Mouse (Mus musculus): ENCODE results near the gene Gm10142.
"Not testable (repeated sequence)": the region's sequence is repeated elsewhere in the genome, so short reads cannot be mapped to it uniquely, and the experiment has no call there.

The Gm10142 gene

DNA sequence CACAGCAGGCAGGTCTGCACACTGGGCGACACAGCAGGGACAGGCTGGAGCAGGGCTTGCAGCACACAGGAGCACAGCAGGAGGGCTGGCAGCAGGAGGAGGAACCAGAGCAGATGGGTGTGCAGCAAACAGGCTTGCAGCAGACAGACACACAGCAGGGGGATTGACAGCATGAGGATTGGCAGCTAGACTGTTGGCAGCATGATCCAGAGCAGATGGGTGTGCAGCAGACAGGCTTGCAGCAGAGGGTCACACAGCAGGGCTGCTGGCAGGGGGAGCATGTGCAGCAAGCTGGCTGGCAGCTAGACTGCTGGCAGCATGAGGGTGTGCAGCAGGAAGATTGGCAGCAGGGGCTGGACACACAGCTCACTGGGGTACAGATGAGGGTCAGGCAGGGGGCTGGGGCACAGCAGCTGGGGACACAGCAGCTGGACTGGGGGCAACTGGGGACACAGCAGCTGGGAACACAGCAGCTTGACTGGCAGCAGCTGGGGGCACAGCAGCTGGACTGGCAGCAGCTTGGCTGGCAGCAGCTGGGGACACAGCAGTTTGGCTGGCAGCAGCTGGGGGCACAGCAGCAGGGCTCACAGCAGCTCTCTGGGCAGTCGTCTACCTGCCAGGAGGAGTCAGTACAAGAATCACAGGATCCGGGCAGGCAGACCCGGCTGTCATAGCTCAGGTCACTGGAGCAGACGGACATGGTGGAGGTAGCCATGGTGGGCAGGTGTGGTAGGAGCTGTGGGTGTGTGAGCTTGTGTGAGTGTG is 26.5 kb downstream of the Gm10142 start, which contains the start of gene Gm18596:
Gene Gm18596 (minus strand): TSS at position 715 of the 765 bp plus-strand sequence.
- not testable (repeated sequence) for DNase-seq

DNA sequence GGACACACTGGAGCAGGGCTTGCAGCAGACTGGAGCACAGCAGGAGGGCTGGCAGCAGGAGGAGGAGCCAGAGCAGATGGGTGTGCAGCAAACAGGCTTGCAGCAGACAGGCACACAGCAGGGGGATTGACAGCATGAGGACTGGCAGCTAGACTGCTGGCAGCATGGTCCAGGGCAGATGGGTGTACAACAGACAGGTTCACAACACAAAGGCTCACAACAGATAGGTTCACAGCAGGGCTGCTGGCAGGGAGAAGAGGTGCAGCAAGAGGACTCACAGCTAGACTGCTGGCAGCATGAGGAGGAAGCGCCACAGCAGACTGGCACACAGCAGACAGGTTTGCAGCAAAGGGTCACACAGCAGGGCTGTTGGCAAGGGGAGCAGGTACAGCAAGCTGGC is 35.1 kb downstream of the Gm10142 start:
- not testable (repeated sequence) for DNase-seq

DNA sequence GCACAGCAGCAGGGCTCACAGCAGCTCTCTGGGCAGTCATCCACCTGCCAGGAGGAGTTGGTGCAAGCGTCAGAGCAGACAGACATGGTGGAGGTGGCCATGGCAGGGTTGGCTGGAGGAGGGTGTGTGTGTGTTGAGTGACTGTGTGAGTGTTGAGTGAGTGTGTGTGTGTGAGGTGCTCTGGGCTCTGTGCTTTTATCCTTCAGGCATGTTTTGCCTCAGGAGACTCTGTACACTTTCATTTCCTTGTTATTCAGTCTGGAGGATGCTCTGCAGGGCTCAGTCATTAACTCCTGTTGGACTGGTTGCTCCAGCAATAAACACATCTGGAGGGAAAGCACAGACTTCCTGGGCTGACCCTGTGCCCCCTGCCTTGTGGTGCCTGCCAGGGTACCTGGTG is 35.6 kb downstream of the Gm10142 start, which contains the start of gene Gm9736:
Gene Gm9736 (minus strand): TSS at position 101 of the 400 bp plus-strand sequence.
- DNase-seq: not testable (repeated sequence)

DNA sequence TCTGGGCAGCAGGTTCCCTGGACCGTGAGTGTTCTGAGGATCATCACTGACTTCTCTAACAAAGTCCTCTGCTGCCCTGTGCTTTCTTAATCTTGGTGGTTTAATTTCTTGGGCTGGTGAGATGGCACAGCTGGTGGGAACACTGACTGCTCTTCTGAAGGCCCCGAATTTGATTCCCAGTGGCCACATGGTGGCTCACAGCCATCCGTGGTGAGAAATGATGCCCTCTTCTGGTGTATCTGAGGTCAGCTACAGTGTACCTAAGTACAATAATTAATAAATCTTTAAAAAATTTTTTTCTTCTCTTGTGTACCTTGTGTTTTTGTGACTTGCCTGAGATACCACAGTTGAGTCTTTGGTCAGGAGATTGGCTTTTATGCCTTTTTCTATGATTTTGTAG is 36.7 kb downstream of the Gm10142 start:
- DNase-seq: not testable (repeated sequence)

DNA sequence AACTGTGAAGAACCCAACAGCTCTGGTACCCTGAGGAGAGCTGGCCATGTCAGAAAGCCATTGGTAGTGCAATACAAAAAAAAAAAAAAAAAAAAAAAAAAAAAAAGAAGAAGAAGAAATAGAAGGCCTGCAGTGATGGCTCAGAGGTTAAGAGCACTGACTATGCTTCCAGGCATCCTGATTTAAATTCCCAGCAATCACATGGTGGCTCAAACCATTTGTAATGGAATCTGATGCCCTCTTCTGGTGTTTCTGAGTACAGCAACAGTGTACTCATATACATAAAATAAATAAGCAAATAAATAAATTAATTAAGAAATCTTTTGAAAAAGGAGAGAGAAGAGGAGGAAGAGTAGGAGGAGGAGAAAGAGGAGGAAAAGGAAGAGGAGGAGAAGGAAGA is 37.8 kb downstream of the Gm10142 start:
- DNase-seq: no peak

DNA sequence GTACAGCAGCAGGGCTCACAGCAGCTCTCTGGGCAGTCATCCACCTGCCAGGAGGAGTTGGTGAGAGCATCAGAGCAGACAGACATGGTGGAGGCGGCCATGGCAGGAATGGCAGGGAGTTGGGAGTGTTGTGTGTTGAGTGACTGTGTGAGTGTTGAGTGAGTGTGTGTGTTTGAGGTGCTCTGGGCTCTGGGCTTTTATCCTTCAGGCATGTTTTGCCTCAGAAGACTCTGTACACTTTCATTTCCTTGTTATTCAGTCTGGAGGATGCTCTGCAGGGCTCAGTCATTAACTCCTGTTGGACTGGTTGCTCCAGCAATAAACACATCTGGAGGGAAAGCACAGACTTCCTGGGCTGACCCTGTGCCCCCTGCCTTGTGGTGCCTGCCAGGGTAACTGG is 44.0 kb downstream of the Gm10142 start, which contains the start of gene Gm3233:
Gene Gm3233 (minus strand): TSS at position 101 of the 400 bp plus-strand sequence.
- not testable (repeated sequence) for DNase-seq

Measured in spleen, adult 18-20 months (tissue).